Mouse (Mus musculus) small intestine, adult 2 months (tissue): ENCODE results near the gene Gimap7.

Source experiments
- CTCF ChIP-seq: fragments of 200-500 bp; IDR thresholded peaks from 2 replicates; pipeline ENCODE4 v1.5.1; 2012; ENCODE audit warnings: low read depth, mild to moderate bottlenecking, control low read depth, inconsistent platforms, low read length, moderate library complexity, mixed read lengths; ENCODE audit not compliant: insufficient replicate concordance, insufficient read length; ENCODE audit errors: extremely low read depth
- POLR2A ChIP-seq: fragments of 200-500 bp; IDR thresholded peaks from 2 replicates; pipeline ENCODE4 v1.6.1; 2012; ENCODE audit warnings: low read depth, mild to moderate bottlenecking, control low read depth, inconsistent platforms, low read length, moderate library complexity

DNA sequence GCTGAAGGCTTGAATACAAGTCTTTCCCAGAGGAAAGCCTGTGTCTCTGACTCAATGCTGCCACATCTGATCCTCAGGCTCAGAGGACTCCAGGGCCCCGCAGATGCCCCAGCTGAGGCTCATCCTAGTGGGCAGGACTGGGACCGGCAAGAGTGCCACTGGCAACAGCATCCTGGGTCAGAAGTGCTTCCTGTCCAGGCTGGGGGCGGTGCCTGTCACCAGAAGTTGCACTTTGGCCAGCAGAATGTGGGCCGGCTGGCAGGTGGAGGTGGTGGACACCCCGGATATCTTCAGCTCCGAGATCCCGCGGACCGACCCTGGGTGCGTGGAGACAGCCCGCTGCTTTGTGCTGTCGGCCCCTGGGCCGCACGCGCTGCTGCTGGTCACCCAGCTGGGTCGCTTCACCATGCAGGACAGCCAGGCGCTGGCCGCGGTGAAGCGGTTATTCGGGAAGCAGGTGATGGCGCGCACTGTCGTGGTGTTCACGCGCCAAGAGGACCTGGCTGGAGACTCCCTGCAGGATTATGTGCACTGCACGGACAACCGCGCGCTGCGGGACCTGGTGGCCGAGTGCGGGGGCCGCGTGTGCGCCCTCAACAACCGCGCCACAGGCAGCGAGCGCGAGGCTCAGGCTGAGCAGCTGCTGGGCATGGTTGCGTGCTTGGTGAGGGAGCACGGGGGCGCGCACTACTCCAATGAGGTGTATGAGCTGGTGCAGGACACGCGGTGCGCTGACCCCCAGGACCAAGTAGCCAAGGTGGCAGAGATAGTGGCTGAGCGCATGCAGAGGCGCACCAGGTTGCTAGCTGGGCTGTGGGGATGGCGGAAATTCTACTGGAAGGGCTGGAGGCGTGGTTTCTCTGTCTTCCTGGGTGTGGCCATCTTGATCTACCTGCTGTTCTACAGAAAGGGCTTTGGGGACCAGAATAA lies 24.3 kb downstream of the Gimap7 start:
- TF ChIP-seq CTCF (peak; percentile 4; the same call in 1 of the 2 replicates), POLR2A (no peak)
